Mouse (Mus musculus) heart, postnatal 0 days (tissue): Measurements from ENCODE around the gene Rab11b. TPM values are rescaled to one million over a fixed set of nuclear protein-coding genes. Genes with fewer than 3 reads are reported as not detected.

ENCODE experiments used
- ATAC-seq: fragments of 200-750 bp; cut with Nextera tagmentation; 2 replicates; pipeline ENCODE4 v1.8.0; 2017; ENCODE audit warnings: low read depth, moderate number of reproducible peaks, moderate library complexity; ENCODE audit not compliant: insufficient read depth
- DNase-seq: peaks from one replicate; pipeline ENCODE4 v3.0.0-alpha.2; 2016; ENCODE audit warnings: low spot score
- H3K27ac ChIP-seq: fragments of 300-500 bp; sonication (generic); 2 replicates; pipeline ENCODE4 v1.5.1; 2014; ENCODE audit warnings: low read depth, mild to moderate bottlenecking
- H3K27me3 ChIP-seq: fragments of 300-500 bp; sonication (generic); 2 replicates; pipeline ENCODE4 v1.6.1; 2014; ENCODE audit warnings: low read length, mixed read lengths; ENCODE audit not compliant: control insufficient read depth, insufficient read depth
- H3K36me3 ChIP-seq: fragments of 300-500 bp; sonication (generic); replicated peaks from 2 replicates; pipeline ENCODE4 v1.6.1; 2014; ENCODE audit warnings: low read length, mixed read lengths; ENCODE audit not compliant: control insufficient read depth, insufficient read depth
- H3K4me1 ChIP-seq: fragments of 300-500 bp; sonication (generic); 2 replicates; pipeline ENCODE4 v1.6.1; 2014; ENCODE audit warnings: antibody characterized with exemption; ENCODE audit not compliant: control insufficient read depth, insufficient read depth
- H3K4me2 ChIP-seq: fragments of 300-500 bp; sonication (generic); 2 replicates; pipeline ENCODE4 v1.6.1; 2014; ENCODE audit warnings: low read depth, mild to moderate bottlenecking, low read length, moderate library complexity
- H3K4me3 ChIP-seq: fragments of 300-500 bp; sonication (generic); 2 replicates; pipeline ENCODE4 v1.5.1; 2014; ENCODE audit warnings: low read depth, low read length
- H3K9ac ChIP-seq: fragments of 300-500 bp; sonication (generic); replicated peaks from 2 replicates; pipeline ENCODE4 v1.6.1; 2014; ENCODE audit warnings: low read depth, low read length, mixed read lengths
- H3K9me3 ChIP-seq: fragments of 300-500 bp; sonication (generic); replicated peaks from 2 replicates; pipeline ENCODE4 v1.6.1; 2016; ENCODE audit warnings: low read length; ENCODE audit not compliant: control insufficient read depth
- CTCF ChIP-seq: IDR thresholded peaks from 2 replicates; pipeline ENCODE4 v1.5.1; 2016; ENCODE audit warnings: antibody characterized with exemption, control low read depth, low read depth
- EP300 ChIP-seq: IDR thresholded peaks from 2 replicates; pipeline ENCODE4 v1.6.1; 2016; ENCODE audit warnings: antibody characterized with exemption, low read depth
- WGBS: fragments of 180-500 bp; shearing (Covaris S2); extraction: QIAGEN DNeasy Blood & Tissue Kit; methylation state at CpG from one replicate; pipeline ENCODE4 v1.1.7; 2014; 5-methylcytosine and 5-hydroxymethylcytosine counted together
- polyA plus RNA-seq: library from polyadenylated mRNA; unstranded; fragments of >200 nt; fragmentation: Nextera tagmentation; extraction: Ambion mirVana; gene quantifications from 2 replicates; pipeline ENCODE4 v1.2.1, GENCODE M21; 2015
- total RNA-seq: library from RNA; depleted of rRNA; stranded (reverse); fragments of >200 nt; gene quantifications from 2 replicates; pipeline ENCODE4 v1.2.3, GENCODE M21; 2014; ENCODE audit warnings: low replicate concordance

Gene Rab11b
- total and polyA plus RNA-seq, 2 experiments from 2014 or later, result 87.8 to 425 TPM

GRCm38 (mm10) chr17:33783408-33783807 is 23.1 kb upstream of the Rab11b start:
- Histone ChIP-seq H3K4me2 (no peak overlapping the region), H3K27ac (peak overlapping the region; percentile 39)
- peak; percentile 16; the same call in 1 of the 2 replicates for ATAC-seq

DNA sequence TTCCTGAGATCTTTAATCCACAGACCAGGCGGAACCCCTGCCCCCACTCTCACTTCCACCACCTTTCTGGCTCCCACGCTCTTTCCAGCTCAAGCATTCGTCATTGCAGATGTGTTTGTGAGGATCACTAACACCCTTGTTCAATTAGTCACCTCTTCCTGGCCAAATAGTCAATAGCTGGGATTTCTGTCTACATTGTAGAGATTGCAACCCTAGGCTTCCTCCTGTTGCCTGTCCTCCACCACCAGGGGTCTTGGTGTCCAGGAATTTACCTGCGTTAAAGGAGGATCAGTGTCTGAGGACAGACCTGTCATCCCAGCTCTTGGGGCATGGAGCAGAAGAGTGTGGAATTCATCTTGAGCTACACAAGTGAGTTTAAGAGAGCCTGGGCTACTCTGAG is 21.7 kb upstream of the Rab11b start:
- H3K27ac ChIP-seq, result peak overlapping the region; percentile 91
- H3K4me3 ChIP-seq, result peak overlapping the region; percentile 57
- no peaks in the 10 kb centered on the region for H3K9me3 ChIP-seq
- H3K4me2 ChIP-seq, result peak overlapping the region; percentile 82
- TF ChIP-seq CTCF (peak; percentile 21; the same call in 1 of the 2 replicates), EP300 (no peak)
- ATAC-seq, result no peak
- no peaks in the 10 kb centered on the region for H3K27me3 ChIP-seq
- H3K4me1 ChIP-seq, result peaks cover 71% of the 10 kb centered on the region
- peaks cover 18% of the 10 kb centered on the region; the same call in 1 of the 2 replicates for H3K36me3 ChIP-seq
- peak overlapping the region; percentile 66; the same call in 1 of the 2 replicates for H3K9ac ChIP-seq
- DNase-seq, result no peak
- WGBS, result 51% methylated on average over 4 of the region's 4 CpGs

More at GRCm38 (mm10) chr17:33783408-33783807, 23.1 kb upstream of the Rab11b start:
- Histone ChIP-seq H3K4me1 (peaks cover 66% of the 10 kb centered on the region), H3K9me3 (no peaks in the 10 kb centered on the region), H3K36me3 (peaks cover 5% of the 10 kb centered on the region; the same call in 1 of the 2 replicates), H3K4me3 (no peak overlapping the region), H3K9ac (no peak overlapping the region), H3K27me3 (no peaks in the 10 kb centered on the region)
- TF ChIP-seq CTCF (no peak), EP300 (peak; percentile 70; the same call in 1 of the 2 replicates)
- peak; percentile 85 for DNase-seq

GRCm38 (mm10) chr17:33781124-33781977 is 21.0 kb upstream of the Rab11b start, which contains the start of gene Angptl4:
Gene Angptl4 (minus strand): TSS chr17:33781830.
- peak within 1 kb of the TSS; percentile 82 for H3K4me2 ChIP-seq
- ATAC-seq, result peak; percentile 61
- H3K9ac ChIP-seq, result peak within 1 kb of the TSS; percentile 66
- DNase-seq, result peak; percentile 70
- peaks cover 25% of the 10 kb centered on the region; the same call in 1 of the 2 replicates for H3K36me3 ChIP-seq
- H3K9me3 ChIP-seq, result no peaks in the 10 kb centered on the region
- 2% methylated on average over 48 of the region's 50 CpGs for WGBS
- H3K4me3 ChIP-seq, result peak within 1 kb of the TSS; percentile 57
- TF ChIP-seq EP300 (no peak; the same call in 1 of the 2 replicates), CTCF (no peak)
- peak within 1 kb of the TSS; percentile 91 for H3K27ac ChIP-seq
- no peaks in the 10 kb centered on the region for H3K27me3 ChIP-seq
- peaks cover 71% of the 10 kb centered on the region for H3K4me1 ChIP-seq

DNA sequence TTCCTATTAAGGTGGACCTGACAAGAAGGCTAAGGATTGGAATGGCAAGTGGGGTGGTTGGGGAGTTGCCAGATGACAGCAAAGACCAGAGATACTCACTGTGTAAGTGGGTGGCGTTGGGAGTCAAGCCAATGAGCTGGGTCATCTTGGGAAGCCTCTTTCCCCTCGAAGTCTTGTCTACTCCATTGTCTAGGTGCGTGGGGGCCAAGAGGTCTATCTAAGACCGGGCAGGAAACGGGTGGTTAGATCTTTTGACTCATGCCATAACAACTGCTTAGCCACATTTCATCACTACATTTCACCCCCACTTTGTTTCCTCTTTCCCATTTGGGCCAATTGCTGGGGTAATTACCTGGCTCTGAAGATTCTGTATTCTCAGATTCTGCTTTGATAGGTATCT is 20.1 kb upstream of the Rab11b start:
- H3K36me3 ChIP-seq, result peaks cover 34% of the 10 kb centered on the region; the same call in 1 of the 2 replicates
- peak overlapping the region; percentile 66 for H3K9ac ChIP-seq

DNA sequence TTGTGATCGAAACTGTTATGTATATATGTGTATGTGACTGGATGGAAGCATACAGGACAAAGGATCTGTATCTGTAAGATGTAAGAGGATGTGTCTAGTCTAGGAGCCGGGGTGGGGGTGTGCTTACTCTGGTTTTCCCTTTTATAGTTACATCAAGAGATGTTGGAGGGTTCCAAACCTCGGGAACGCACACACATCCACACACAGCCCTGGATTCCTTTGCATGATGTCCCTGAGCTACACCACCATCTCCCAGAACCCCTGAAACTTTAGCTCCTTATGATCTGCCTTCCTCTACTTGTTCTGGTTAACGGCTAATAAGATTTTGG is 19.6 kb upstream of the Rab11b start:
- peaks cover 39% of the 10 kb centered on the region; the same call in 1 of the 2 replicates for H3K36me3 ChIP-seq
- 70% methylated on average over 5 of the region's 5 CpGs for WGBS
- no peaks in the 10 kb centered on the region for H3K27me3 ChIP-seq
- no peak for DNase-seq
- H3K9me3 ChIP-seq, result no peaks in the 10 kb centered on the region
- TF ChIP-seq CTCF (no peak), EP300 (no peak)
- peak overlapping the region; percentile 82 for H3K4me2 ChIP-seq
- H3K27ac ChIP-seq, result peak overlapping the region; percentile 91
- no peak for ATAC-seq
- peak overlapping the region; percentile 57 for H3K4me3 ChIP-seq
- H3K4me1 ChIP-seq, result peaks cover 65% of the 10 kb centered on the region
- H3K9ac ChIP-seq, result 0 out of 2 replicates have a peak overlapping the region, but pooled peaks have one; percentile 16

More for the DNA sequence above, 20.1 kb upstream of the Rab11b start:
- Histone ChIP-seq H3K27ac (peak overlapping the region; percentile 91), H3K9me3 (no peaks in the 10 kb centered on the region), H3K27me3 (no peaks in the 10 kb centered on the region), H3K4me1 (peaks cover 70% of the 10 kb centered on the region), H3K4me3 (peak overlapping the region; percentile 57), H3K4me2 (peak overlapping the region; percentile 82)
- DNase-seq (no peak), ATAC-seq (no peak)
- TF ChIP-seq CTCF, result no peak
- 59% methylated on average over 5 of the region's 5 CpGs for WGBS
